Mouse (Mus musculus) megakaryocyte-erythroid progenitor cell, adult 5-6 weeks (primary cell): ENCODE measurements around the gene Sncg. TPM values are rescaled to one million over a fixed set of nuclear protein-coding genes. Genes with fewer than 3 reads are reported as not detected.
A peak's percentile ranks its signal among the peaks of the same experiment; 100 is the strongest.
"Not testable (repeated sequence)": the region's sequence is repeated elsewhere in the genome, so short reads cannot be mapped to it uniquely, and the experiment has no call there.

Experiments used
- ATAC-seq: replicated peaks from 2 replicates; pipeline ENCODE4 v1.8.0; 2016; ENCODE audit warnings: mild to moderate bottlenecking, inconsistent platforms; ENCODE audit not compliant: severe bottlenecking, poor library complexity, low FRiP score, low TSS enrichment
- total RNA-seq, 2 experiments: library from RNA; stranded (forward) in 1 of 2; stranded (reverse) in 1 of 2; fragments of 200-1000, 215-1000 nt in 1 of 2; fragments of >200 nt in 1 of 2; fragmentation: Nextera tagmentation in 1 of 2; gene quantifications; 2 replicates each; pipeline ENCODE4 v1.2.3; 2014 to 2017

Gene Sncg
- total RNA-seq, 2 experiments from 2014 or later: not detected

GRCm38 (mm10) chr14:34372646-34373045 lies 1.9 kb downstream of the Sncg start:
- no peak for ATAC-seq

GRCm38 (mm10) chr14:34371763-34372162 lies 2.8 kb downstream of the Sncg start:
- no peak; the same call in 1 of the 2 replicates for ATAC-seq

GRCm38 (mm10) chr14:34370921-34371320 lies 3.7 kb downstream of the Sncg start:
- ATAC-seq: no peak

GRCm38 (mm10) chr14:34370203-34370602 lies 4.4 kb downstream of the Sncg start:
- ATAC-seq: no peak

- no peak for ATAC-seq
Observed at GRCm38 (mm10) chr14:34365147-34365507, 9.5 kb downstream of the Sncg start.

- not testable (repeated sequence) for ATAC-seq
Observed at GRCm38 (mm10) chr14:34364254-34365146, 10.1 kb downstream of the Sncg start.

GRCm38 (mm10) chr14:34363490-34364253 lies 10.9 kb downstream of the Sncg start:
- peak; percentile 63 for ATAC-seq

- peak; percentile 73 for ATAC-seq
Observed at GRCm38 (mm10) chr14:34362726-34363445, 11.7 kb downstream of the Sncg start.

GRCm38 (mm10) chr14:34362135-34362534 lies 12.5 kb downstream of the Sncg start:
- ATAC-seq: 0 out of 2 replicates have a peak, but pooled peaks have one; percentile 42

GRCm38 (mm10) chr14:34360251-34360650 lies 14.3 kb downstream of the Sncg start:
- ATAC-seq: no peak

GRCm38 (mm10) chr14:34359676-34360244 lies 14.8 kb downstream of the Sncg start:
- ATAC-seq: no peak

GRCm38 (mm10) chr14:34357671-34358455 lies 16.7 kb downstream of the Sncg start:
- no peak for ATAC-seq

GRCm38 (mm10) chr14:34355301-34355700 lies 19.3 kb downstream of the Sncg start, which contains the start of gene Fam25c:
Gene Fam25c, minus strand, starts transcription at chr14:34355433.
- ATAC-seq: no peak

GRCm38 (mm10) chr14:34354456-34354855 lies 20.1 kb downstream of the Sncg start:
- no peak for ATAC-seq

GRCm38 (mm10) chr14:34353326-34353725 lies 21.3 kb downstream of the Sncg start:
- ATAC-seq: no peak

GRCm38 (mm10) chr14:34352523-34352922 lies 22.1 kb downstream of the Sncg start:
- no peak for ATAC-seq

- ATAC-seq: no peak
Observed at GRCm38 (mm10) chr14:34351660-34352059, 22.9 kb downstream of the Sncg start.

GRCm38 (mm10) chr14:34349007-34349406 lies 25.6 kb downstream of the Sncg start:
- no peak for ATAC-seq

- no peak for ATAC-seq
Observed at GRCm38 (mm10) chr14:34348301-34348700, 26.3 kb downstream of the Sncg start.
